Mouse (Mus musculus): Measurements from ENCODE around the gene Srpk2.

GRCm38 (mm10) chr5:23631490-23631889 is 52.9 kb downstream of the Srpk2 start:
- TF ChIP-seq CTCF (IDR thresholded peaks at IDR 0.05; ENCODE audit: borderline replicate concordance, insufficient read depth, low read length) (no peak), POLR2A (IDR thresholded peaks at IDR 0.05; ENCODE audit: low read depth, low read length) (no peak)

All from embryonic fibroblast, embryonic 13.5 days (primary cell).